Mouse (Mus musculus) frontal cortex, postnatal 10 days (tissue): ENCODE measurements at regions not wholly inside any gene's neighbourhood (a gene's known extent, or its start where the extent isn't known, plus 50 kb on each side); places are given as distances from the start of the nearest gene placed in this dataset.
"Not testable (repeated sequence)": the region's sequence is repeated elsewhere in the genome, so short reads cannot be mapped to it uniquely, and the experiment has no call there.

Experiments
- DNase-seq, 2 experiments: peaks; one replicate each; pipeline ENCODE4 v3.0.0; 2022; ENCODE audit warnings: low spot score in 2 of 2, mixed read lengths in 1 of 2

GRCm38 (mm10) chr2:92664939-92665338, 65.4 kb downstream of the Chst1 start:
- no peak for DNase-seq

GRCm38 (mm10) chr2:92667192-92667591, 67.7 kb downstream of the Chst1 start:
- no peak for DNase-seq

- DNase-seq, result no peak
Observed at GRCm38 (mm10) chr2:92667756-92668155, 68.2 kb downstream of the Chst1 start.

- DNase-seq, result not testable (repeated sequence)
Observed at GRCm38 (mm10) chr2:92669431-92670081, 70.0 kb downstream of the Chst1 start.

- no peak for DNase-seq
Observed at GRCm38 (mm10) chr2:92671586-92671985, 72.1 kb downstream of the Chst1 start.

GRCm38 (mm10) chr2:92672106-92672505, 72.6 kb downstream of the Chst1 start:
- peak in 1 of 2 experiments; percentile 48 for DNase-seq

GRCm38 (mm10) chr2:92673064-92673813, 73.7 kb downstream of the Chst1 start:
- no peak for DNase-seq

- DNase-seq, result no peak
Observed at GRCm38 (mm10) chr2:92673931-92674330, 74.4 kb downstream of the Chst1 start.

- peak; percentile 54 to 76 for DNase-seq
Observed at GRCm38 (mm10) chr2:92675247-92675646, 75.7 kb downstream of the Chst1 start.

GRCm38 (mm10) chr2:92678276-92678930, 78.9 kb downstream of the Chst1 start:
- no peak for DNase-seq

- no peak for DNase-seq
Observed at GRCm38 (mm10) chr2:92678999-92679704, 79.6 kb downstream of the Chst1 start.

- no peak for DNase-seq
Observed at GRCm38 (mm10) chr2:92682256-92682655, 82.7 kb downstream of the Chst1 start.

- no peak for DNase-seq
Observed at GRCm38 (mm10) chr2:92687702-92688101, 88.2 kb downstream of the Chst1 start.

GRCm38 (mm10) chr2:92689203-92689602, 89.7 kb downstream of the Chst1 start:
- peak; percentile 42 to 59 for DNase-seq

GRCm38 (mm10) chr2:92690304-92690703, 90.8 kb downstream of the Chst1 start:
- no peak for DNase-seq

- no peak for DNase-seq
Observed at GRCm38 (mm10) chr2:92691438-92691837, 91.9 kb downstream of the Chst1 start.

- peak; percentile 37 to 68 for DNase-seq
Observed at GRCm38 (mm10) chr2:92692623-92693022, 93.1 kb downstream of the Chst1 start.

GRCm38 (mm10) chr2:92693024-92693423, 93.5 kb downstream of the Chst1 start:
- no peak for DNase-seq

- DNase-seq, result no peak
Observed at GRCm38 (mm10) chr2:92694797-92695196, 95.3 kb downstream of the Chst1 start.

GRCm38 (mm10) chr2:92695869-92696268, 96.4 kb downstream of the Chst1 start:
- no peak for DNase-seq

GRCm38 (mm10) chr2:92697721-92698120, 98.2 kb downstream of the Chst1 start:
- no peak for DNase-seq

GRCm38 (mm10) chr2:92699360-92699759, 99.9 kb downstream of the Chst1 start:
- no peak for DNase-seq
